Mouse (Mus musculus) yolk sac, embryonic 10.5 days (tissue): ENCODE data around the gene Tnfsf4.

Experiments used
- DNase-seq: peaks from one replicate; pipeline ENCODE4 v3.0.0-alpha.2; 2017; ENCODE audit warnings: low spot score

The Tnfsf4 gene

GRCm38 (mm10) chr1:161394931-161395459 lies at the start of gene Tnfsf4:
Gene Tnfsf4, plus strand, starts transcription at chr1:161395409.
- no peak for DNase-seq

- no peak for DNase-seq
These were observed 44.2 kb upstream of the Tnfsf4 start for GRCm38 (mm10) chr1:161350981-161351380.

- DNase-seq: no peak
These were observed 30.2 kb upstream of the Tnfsf4 start for GRCm38 (mm10) chr1:161365006-161365405.

- DNase-seq: no peak
These were observed 23.3 kb upstream of the Tnfsf4 start for GRCm38 (mm10) chr1:161371919-161372318.

GRCm38 (mm10) chr1:161375866-161376265 lies 19.3 kb upstream of the Tnfsf4 start:
- DNase-seq: no peak

- no peak for DNase-seq
These were observed 16.6 kb upstream of the Tnfsf4 start for GRCm38 (mm10) chr1:161378571-161378970.

GRCm38 (mm10) chr1:161379685-161380424 lies 15.4 kb upstream of the Tnfsf4 start:
- DNase-seq: no peak

- DNase-seq: no peak
These were observed 14.8 kb upstream of the Tnfsf4 start for GRCm38 (mm10) chr1:161380425-161380780.

GRCm38 (mm10) chr1:161390066-161390465 lies 5.1 kb upstream of the Tnfsf4 start:
- DNase-seq: no peak

GRCm38 (mm10) chr1:161392906-161393305 lies 2.3 kb upstream of the Tnfsf4 start:
- DNase-seq: no peak

GRCm38 (mm10) chr1:161395610-161396009 lies 401 bp downstream of the Tnfsf4 start:
- DNase-seq: no peak

- DNase-seq: peak; percentile 7
These were observed 1.1 kb downstream of the Tnfsf4 start for GRCm38 (mm10) chr1:161396351-161396750.

GRCm38 (mm10) chr1:161400126-161400525 lies 4.9 kb downstream of the Tnfsf4 start:
- DNase-seq: no peak

- DNase-seq: no peak
These were observed 7.9 kb downstream of the Tnfsf4 start for GRCm38 (mm10) chr1:161403061-161403460.

- DNase-seq: no peak
These were observed 11.3 kb downstream of the Tnfsf4 start for GRCm38 (mm10) chr1:161406480-161406879.

GRCm38 (mm10) chr1:161419926-161420325 lies 24.7 kb downstream of the Tnfsf4 start:
- no peak for DNase-seq

GRCm38 (mm10) chr1:161420646-161421045 lies 25.4 kb downstream of the Tnfsf4 start:
- DNase-seq: no peak

GRCm38 (mm10) chr1:161426277-161427056 lies 31.3 kb downstream of the Tnfsf4 start:
- DNase-seq: no peak

- no peak for DNase-seq
These were observed 31.8 kb downstream of the Tnfsf4 start for GRCm38 (mm10) chr1:161427057-161427311.

- DNase-seq: no peak
These were observed 40.6 kb downstream of the Tnfsf4 start for GRCm38 (mm10) chr1:161435781-161436180.

- DNase-seq: no peak
These were observed 41.3 kb downstream of the Tnfsf4 start for GRCm38 (mm10) chr1:161436503-161436902.

- DNase-seq: no peak
These were observed 49.6 kb downstream of the Tnfsf4 start for GRCm38 (mm10) chr1:161444858-161445257.

GRCm38 (mm10) chr1:161451683-161452245 lies 56.6 kb downstream of the Tnfsf4 start:
- peak; percentile 17 for DNase-seq
